Mouse (Mus musculus) left cerebral cortex, postnatal 14 days (tissue): ENCODE measurements around the gene Psenen. TPM values are rescaled to one million over a fixed set of nuclear protein-coding genes. Genes with fewer than 3 reads are reported as not detected.

ENCODE experiments used
- DNase-seq, 2 experiments: peaks; one replicate each; pipeline ENCODE4 v3.0.0; 2021 to 2022; ENCODE audit warnings: low spot score in 2 of 2, mixed read lengths in 1 of 2
- intact Hi-C: fragments of 180-260 bp; cut with DNase I; formaldehyde crosslinking; loops from one replicate; pipeline ENCODE4 v1.15.1; 2025
- microRNA-seq, 2 experiments: library from miRNA; unstranded; fragments of <30 nt; microRNA quantifications; one replicate each; pipeline ENCODE4 v1.2.0; 2022
- total RNA-seq, 2 experiments: library from RNA; stranded (reverse); gene quantifications; 2 replicates each; pipeline ENCODE4 v1.2.3; 2021

The Psenen gene
- total RNA-seq, 2 experiments from 2014 or later = 81.0 to 81.3 TPM

DNA sequence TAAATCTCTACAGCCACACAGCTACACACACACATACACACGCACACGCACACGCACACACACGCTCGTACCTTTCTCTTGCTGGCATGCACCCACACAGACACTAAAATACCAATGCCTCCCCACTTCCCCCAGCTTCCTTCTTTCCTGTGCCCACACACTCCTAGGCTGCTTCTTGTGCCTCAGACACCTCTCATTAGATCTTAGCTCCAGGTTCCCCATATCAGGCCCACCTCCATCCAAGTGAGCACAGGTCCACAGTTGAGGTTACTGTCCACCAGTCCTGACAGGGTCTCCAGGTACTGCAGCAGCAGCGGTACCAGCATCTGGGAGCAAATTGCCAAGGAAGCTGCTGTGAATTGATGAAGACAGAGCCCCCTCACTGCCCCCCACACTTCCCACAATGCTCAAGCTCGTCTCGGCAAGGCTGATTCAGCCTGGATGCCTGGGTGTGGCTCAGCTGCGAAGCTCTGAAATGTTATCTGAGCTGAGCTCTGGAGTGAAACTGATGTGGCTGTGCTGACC, 32.1 kb downstream of the Psenen start:
- peak; percentile 74 to 90 for DNase-seq

DNA sequence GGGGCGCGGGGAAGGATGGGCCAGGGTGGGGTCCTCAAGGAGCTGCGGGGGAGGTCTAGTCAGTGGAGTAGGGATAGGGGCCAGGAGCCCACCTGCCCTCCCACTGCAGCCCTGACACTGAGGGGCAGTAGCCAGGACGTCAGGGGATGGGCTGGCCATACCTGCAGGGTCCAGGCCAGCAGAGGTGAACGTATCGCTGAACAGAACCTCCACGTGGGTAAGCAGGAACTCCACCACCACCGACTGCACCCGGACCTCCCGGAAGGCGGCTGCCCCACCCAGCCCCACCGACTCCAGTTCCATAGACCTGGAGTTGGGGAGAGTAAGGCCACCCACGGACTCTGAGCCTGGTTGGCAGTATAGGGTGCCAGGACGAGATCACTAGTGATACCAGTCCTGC, 36.4 kb downstream of the Psenen start:
- intact Hi-C loops = no loop called here
- DNase-seq = no peak

More for the DNA sequence above, 32.1 kb downstream of the Psenen start:
- intact Hi-C loops = no loop called here

GRCm38 (mm10) chr7:30526399-30526798, 37.0 kb downstream of the Psenen start:
- intact Hi-C loops = no loop called here
- DNase-seq = no peak

DNA sequence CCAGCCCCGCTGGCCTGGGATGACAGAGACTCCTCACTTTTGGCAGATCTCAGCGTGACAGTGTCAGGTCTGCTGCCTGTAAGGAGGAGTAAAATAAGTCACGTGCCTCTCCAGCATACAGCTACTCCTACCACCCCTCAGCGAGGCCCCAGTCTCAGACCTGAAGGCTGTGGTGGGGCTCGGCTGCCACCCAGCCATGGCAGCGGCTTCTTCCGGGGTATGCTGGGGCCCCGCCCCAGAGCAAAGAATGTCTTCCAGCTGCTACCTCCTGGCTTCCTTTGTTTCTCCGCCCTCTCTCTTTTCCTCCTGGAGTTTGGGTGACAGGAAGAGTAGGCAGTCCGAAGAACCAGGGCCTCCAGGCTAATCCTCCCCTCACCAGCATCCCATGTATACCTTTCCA, 37.5 kb downstream of the Psenen start:
- intact Hi-C loops = no loop called here
- DNase-seq = no peak

DNA sequence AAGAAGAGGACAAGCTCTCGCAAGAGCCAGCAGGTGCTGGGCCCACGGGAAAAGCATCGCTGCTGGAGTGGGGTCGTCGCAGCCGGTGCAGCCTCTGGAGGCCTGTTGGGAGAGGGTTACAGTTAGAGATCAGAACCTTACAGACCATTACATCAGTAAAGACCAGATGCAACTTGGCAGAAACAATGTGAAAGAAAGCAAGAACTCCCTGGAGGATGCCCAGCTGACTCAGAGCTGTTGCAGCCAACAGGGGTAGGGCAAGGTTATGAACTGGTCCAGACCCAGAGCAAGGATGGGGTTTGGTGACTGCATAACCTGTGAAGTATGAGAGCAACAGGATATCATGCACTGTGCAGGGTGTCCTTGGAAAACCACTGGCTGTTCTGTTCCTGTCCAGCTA, 38.9 kb downstream of the Psenen start:
- intact Hi-C loops = no loop called here
- DNase-seq = no peak

GRCm38 (mm10) chr7:30522871-30523270, 40.6 kb downstream of the Psenen start:
- intact Hi-C loops = no loop called here
- no peak for DNase-seq

DNA sequence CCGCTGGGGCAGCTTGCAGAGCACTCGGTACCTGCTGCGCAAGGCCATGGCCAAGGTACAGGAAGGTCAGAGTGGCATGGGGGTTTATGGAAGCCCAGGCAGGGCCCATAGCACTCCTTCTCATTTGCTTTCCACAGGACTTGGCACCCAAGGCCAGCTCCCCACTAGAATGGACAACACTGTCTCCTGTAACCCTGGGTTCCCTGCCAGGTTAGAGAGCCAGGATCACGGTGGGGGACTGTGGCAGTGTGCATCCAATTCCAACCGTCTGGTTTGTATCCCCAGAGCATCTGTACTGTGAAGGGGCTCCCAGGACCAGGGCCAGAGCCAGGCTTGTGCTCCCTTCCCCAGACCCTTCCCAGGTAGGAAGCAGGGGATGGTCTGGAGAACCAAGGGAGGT, 42.6 kb downstream of the Psenen start:
- intact Hi-C loops = no loop called here
- DNase-seq = no peak

DNA sequence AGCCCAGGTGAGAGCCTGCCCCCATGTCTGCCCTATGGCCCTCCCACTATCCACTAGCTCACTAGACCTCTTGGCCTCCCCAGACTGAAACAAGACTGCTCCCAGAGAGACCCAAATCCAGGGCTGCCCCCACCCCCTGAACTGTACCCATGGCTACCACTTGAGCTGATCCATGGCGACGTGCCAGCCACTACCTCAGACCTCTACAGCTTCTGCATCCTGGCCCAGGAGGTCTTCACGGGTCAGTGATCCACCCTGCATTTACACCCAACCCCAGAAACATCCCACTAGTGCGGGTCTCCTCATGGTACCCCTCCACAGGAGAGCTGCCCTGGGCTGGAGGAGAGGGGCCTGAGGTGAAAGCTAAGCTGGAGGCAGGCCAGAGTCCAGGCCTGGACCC, 43.0 kb downstream of the Psenen start:
- intact Hi-C loops = no loop called here
- no peak for DNase-seq

DNA sequence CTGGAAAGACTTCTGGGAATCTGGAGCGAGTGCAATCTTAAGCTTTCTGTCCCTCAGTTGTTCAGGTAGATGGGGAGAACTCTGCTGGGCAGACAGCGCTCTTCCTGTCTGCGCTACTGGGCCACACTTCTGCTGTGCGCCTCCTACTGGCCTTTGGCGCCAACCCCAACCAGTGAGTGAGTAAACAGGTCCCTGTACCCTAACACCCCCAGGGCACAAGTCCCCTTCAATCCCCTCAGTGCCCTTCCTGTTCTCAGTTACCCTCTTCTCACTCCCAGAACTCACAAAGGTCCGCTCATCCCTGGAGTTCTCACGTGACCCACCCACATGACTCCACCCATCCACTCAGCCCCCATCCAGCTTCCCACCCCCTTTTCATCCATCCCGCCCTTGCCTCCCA, 45.1 kb downstream of the Psenen start:
- DNase-seq = no peak
- intact Hi-C loops = no loop called here

DNA sequence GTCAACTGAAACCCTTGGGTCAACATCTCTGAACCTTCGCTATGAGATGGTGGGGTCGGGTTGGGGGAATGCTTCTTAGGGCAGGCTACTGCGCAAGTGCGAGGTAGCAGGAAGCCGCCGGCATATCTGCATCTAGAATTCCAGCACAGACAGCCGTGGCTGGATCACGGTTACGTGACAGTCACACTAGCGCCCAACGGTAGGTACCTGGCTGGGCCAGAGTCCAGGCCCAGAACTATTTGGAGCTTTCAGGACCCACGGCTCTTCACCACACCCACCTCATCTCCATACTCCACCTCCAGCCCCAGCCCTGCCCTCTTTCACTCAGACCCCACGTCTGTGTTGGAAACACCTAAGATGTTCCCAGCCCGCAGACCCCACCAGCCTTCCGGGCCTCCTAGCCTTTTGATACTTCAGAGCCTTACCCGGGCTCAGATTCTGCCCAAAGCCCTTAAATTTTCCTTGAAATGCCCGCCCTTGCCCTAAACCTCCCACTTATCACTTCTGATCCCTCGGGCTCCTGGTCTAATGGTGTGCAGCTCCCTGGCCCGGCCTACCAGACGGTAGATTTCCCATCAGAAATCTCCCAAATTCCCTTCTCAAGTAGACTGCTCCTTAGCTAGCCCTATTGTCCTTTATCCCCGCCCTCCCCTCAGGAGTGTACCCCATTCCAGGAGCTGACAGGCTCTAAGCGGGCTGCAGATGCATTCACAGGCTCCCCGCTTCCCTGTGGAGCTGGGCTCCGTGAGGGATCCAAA, 48.2 kb downstream of the Psenen start:
- no peak for DNase-seq
- intact Hi-C loops = no loop called here

Small RNA genes lying within 50 kb of the gene (microRNA-seq; reads per million reads assigned to microRNA genes)
- gene Gm38670 (0 to 1.3 reads per million in 2 experiments), gene Mir3569 (0.67 to 1.1 reads per million in 2 experiments)

Other genes starting within 250 kb of the Psenen start
- gene Syne4, start 248.8 kb downstream of the Psenen start, total RNA-seq = 1 to 10 TPM; 6.9 to 8.2 TPM
- gene E130208F15Rik, start 241.9 kb downstream of the Psenen start, total RNA-seq = under 1 TPM; 0.40 to 0.44 TPM
- 10 to 100 TPM in 1 of 2 experiments, 1 to 10 TPM in 1; 7.3 to 10.2 TPM for gene Sdhaf1, start 239.7 kb downstream of the Psenen start, total RNA-seq
- gene Lrfn3, start 200.9 kb downstream of the Psenen start, total RNA-seq = 10 to 100 TPM; 39.1 to 42.5 TPM
- gene Tyrobp, start 149.9 kb downstream of the Psenen start, total RNA-seq = 10 to 100 TPM; 24.9 to 26.1 TPM
- gene Hcst, start 143.8 kb downstream of the Psenen start, total RNA-seq = 1 to 10 TPM in 1 of 2 experiments, not detected in 1; 2.6 TPM
- gene Nfkbid, start 141.9 kb downstream of the Psenen start, total RNA-seq = 1 to 10 TPM; 2.8 to 4.2 TPM
- 1,000 to 10,000 TPM; 1,098 to 1,148 TPM for gene Aplp1, start 118.1 kb downstream of the Psenen start, total RNA-seq
- 1 to 10 TPM; 6.1 to 8.0 TPM for gene Kirrel2, start 105.9 kb downstream of the Psenen start, total RNA-seq
- gene Nphs1, start 105.3 kb downstream of the Psenen start, total RNA-seq = under 1 TPM; 0.35 to 0.53 TPM
- gene Prodh2, start 70.0 kb downstream of the Psenen start, total RNA-seq = not detected
- 100 to 1,000 TPM; 233 to 246 TPM for gene Arhgap33, start 28.6 kb downstream of the Psenen start, total RNA-seq
- gene Hspb6, start 11.4 kb downstream of the Psenen start, total RNA-seq = 10 to 100 TPM in 1 of 2 experiments, 1 to 10 TPM in 1; 5.3 to 10.8 TPM
- 1 to 10 TPM; 2.7 to 3.8 TPM for gene Proser3, start 11.3 kb downstream of the Psenen start, total RNA-seq
- gene Lin37, start 3.8 kb downstream of the Psenen start, total RNA-seq = 10 to 100 TPM; 37.5 to 39.0 TPM
- 10 to 100 TPM; 60.2 to 61.4 TPM for gene U2af1l4, start 326 bp downstream of the Psenen start, total RNA-seq
- gene Gm49396, start 283 bp downstream of the Psenen start, total RNA-seq = 1 to 10 TPM; 3.8 to 4.6 TPM
- gene Igflr1, start 1.8 kb upstream of the Psenen start, total RNA-seq = 1 to 10 TPM; 1.1 to 1.6 TPM
- 10 to 100 TPM; 48.5 to 49.0 TPM for gene Kmt2b, start 25.1 kb upstream of the Psenen start, total RNA-seq
- not detected for gene Zbtb32, start 35.3 kb upstream of the Psenen start, total RNA-seq
- gene Upk1a, start 49.2 kb upstream of the Psenen start, total RNA-seq = under 1 TPM; 0.32 to 0.48 TPM
- gene Cox6b1, start 62.5 kb upstream of the Psenen start, total RNA-seq = 100 to 1,000 TPM; 783 to 807 TPM
- not detected for gene Etv2, start 72.2 kb upstream of the Psenen start, total RNA-seq
- 10 to 100 TPM; 67.9 to 69.0 TPM for gene Rbm42, start 86.7 kb upstream of the Psenen start, total RNA-seq
- gene Haus5, start 101.4 kb upstream of the Psenen start, total RNA-seq = 1 to 10 TPM; 5.9 to 6.5 TPM
- gene Pmis2, start 108.0 kb upstream of the Psenen start, total RNA-seq = not detected
- gene 2200002J24Rik, start 135.3 kb upstream of the Psenen start, total RNA-seq = not detected
- gene Atp4a, start 148.6 kb upstream of the Psenen start, total RNA-seq = 1 to 10 TPM in 1 of 2 experiments, under 1 TPM in 1; 0.78 to 1.0 TPM
- gene Tmem147, start 165.9 kb upstream of the Psenen start, total RNA-seq = 100 to 1,000 TPM; 137 TPM
- gene Gapdhs, start 180.1 kb upstream of the Psenen start, total RNA-seq = not detected
- gene Sbsn, start 187.8 kb upstream of the Psenen start, total RNA-seq = 10 to 100 TPM in 1 of 2 experiments, 1 to 10 TPM in 1; 5.5 to 10.0 TPM
- 1 to 10 TPM; 3.6 to 4.2 TPM for gene Dmkn, start 200.1 kb upstream of the Psenen start, total RNA-seq
- gene Krtdap, start 224.3 kb upstream of the Psenen start, total RNA-seq = not detected